Mouse (Mus musculus) gastrocnemius, postnatal 36 days (tissue): ENCODE data around the gene Glyat. TPM values are rescaled to one million over a fixed set of nuclear protein-coding genes. Genes with fewer than 3 reads are reported as not detected.

Experiments
- DNase-seq, 2 experiments: peaks; one replicate each; pipeline ENCODE4 v3.0.0; 2022
- intact Hi-C: fragments of 180-260 bp; cut with DNase I; formaldehyde crosslinking; loops from one replicate; pipeline ENCODE4 v1.15.1; 2025
- total RNA-seq, 2 experiments: library from RNA; stranded (reverse); gene quantifications; 2 replicates each; pipeline ENCODE4 v1.2.3; 2021

Gene Glyat
- total RNA-seq, 2 experiments from 2014 or later = not detected

DNA sequence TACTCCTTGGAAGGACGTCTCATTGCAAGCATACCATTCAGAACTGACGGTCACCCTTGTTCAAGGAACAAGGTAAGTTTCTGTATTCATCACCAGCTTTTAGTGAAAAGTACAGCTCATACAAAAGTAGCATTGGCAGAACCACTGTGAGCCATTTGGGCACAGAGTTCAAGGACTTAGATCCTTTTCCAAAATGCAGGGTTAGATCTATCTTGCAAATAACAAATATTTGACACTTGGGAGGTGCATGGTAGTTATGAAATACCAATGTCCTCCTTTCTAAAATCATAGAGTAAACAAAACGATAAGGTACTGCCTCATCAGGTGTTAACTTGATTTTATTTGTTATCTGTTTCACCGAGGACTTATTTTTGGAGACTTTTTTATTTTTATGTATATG, 37.9 kb downstream of the Glyat start:
- intact Hi-C loops = no loop called here
- DNase-seq = no peak

GRCm38 (mm10) chr19:12677812-12678211, 44.7 kb downstream of the Glyat start, which contains the start of gene Olfr1443:
Gene Olfr1443 (plus strand): TSS chr19:12678112.
- DNase-seq = no peak
- intact Hi-C loops = no loop called here

- intact Hi-C loops = no loop called here
- DNase-seq = no peak
Observed at GRCm38 (mm10) chr19:12684638-12685037, 51.5 kb downstream of the Glyat start.

DNA sequence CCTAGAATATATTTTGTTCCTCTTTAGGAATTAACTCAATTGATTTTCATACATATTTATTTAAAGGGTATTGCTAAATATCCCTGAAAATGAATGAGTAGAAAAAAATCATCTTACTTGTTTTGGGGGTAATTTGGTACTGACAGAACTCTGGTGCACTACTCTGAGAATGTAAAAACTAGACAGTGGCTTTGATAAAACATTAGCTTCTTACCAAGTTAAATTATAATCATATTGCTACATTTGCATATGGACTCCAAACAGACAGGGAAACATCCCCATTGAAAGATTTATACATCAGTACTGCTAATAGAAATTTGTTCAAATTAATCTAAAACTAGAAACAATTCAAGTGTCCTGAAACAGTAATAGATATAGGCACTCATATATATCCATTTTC, 52.1 kb downstream of the Glyat start:
- DNase-seq = no peak
- intact Hi-C loops = no loop called here

DNA sequence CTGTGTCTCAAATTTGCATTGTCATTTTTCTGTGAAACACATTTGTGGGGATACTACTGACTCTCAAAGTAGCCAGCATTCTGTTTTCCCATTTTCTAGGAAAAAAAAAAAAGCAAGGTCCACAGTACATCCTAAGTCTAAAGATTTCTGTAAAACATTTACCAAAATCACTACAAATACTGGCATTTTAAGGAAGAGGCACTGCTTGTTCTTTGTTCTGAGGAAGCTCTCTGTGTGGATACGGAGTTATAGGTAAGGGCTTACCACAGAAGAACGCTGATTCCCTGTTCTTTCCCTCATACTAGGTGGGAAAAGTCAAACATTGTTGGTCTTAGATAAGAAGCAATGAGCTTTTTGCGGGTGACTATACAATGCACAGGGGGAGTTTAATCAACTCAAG, 62.5 kb downstream of the Glyat start, which contains the start of gene Keg1:
TSS of gene Keg1 (plus strand) at position 197 of the 400 bp plus-strand sequence.
- intact Hi-C loops = no loop called here
- DNase-seq = no peak

DNA sequence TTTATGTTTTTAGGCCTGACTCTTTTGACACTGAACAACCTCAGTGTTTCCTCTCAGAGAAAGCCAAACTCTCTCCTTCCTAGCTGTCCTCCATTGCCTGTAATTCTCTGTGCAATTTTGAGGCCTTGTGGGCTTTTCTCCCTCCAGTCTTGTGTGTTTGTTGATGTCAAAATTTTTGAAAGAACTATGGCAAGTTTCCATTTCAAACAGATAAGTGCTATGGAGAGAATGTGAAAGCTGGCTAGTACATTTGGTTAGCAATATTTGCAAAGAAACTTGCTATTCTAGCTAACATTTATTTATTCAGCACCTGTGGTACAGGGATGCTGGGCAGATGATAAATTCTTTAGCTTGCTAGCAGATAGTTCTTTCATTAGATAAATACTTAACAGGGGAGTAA, 63.1 kb downstream of the Glyat start:
- DNase-seq = no peak
- intact Hi-C loops = no loop called here

Other genes starting within 250 kb of the Glyat start
- gene Olfr1440, start 246.0 kb upstream of the Glyat start, total RNA-seq = not detected
- gene Olfr1441, start 215.9 kb upstream of the Glyat start, total RNA-seq = not detected
- gene Pfpl, start 205.4 kb upstream of the Glyat start, total RNA-seq = not detected
- 1 to 10 TPM; 1.1 to 2.7 TPM for gene Mpeg1, start 172.5 kb upstream of the Glyat start, total RNA-seq
- gene Dtx4, start 131.9 kb upstream of the Glyat start, total RNA-seq = 1 to 10 TPM; 5.2 to 5.3 TPM
- 1 to 10 TPM; 1.9 to 2.1 TPM for gene Fam111a, start 87.6 kb upstream of the Glyat start, total RNA-seq
- gene Gm4952, start 33.3 kb upstream of the Glyat start, total RNA-seq = not detected
- not detected for gene Olfr1442, start 37.1 kb downstream of the Glyat start, total RNA-seq
- gene Olfr1443, start 44.8 kb downstream of the Glyat start, total RNA-seq = not detected
- not detected for gene Keg1, start 62.5 kb downstream of the Glyat start, total RNA-seq
- gene Cntf, start 132.3 kb downstream of the Glyat start, total RNA-seq = 1 to 10 TPM; 1.5 to 3.4 TPM
- gene Zfp91, start 162.8 kb downstream of the Glyat start, total RNA-seq = 100 to 1,000 TPM; 112 to 114 TPM
- under 1 TPM; 0.25 to 0.31 TPM for gene Lpxn, start 162.9 kb downstream of the Glyat start, total RNA-seq
- not detected for gene Gm5244, start 213.4 kb downstream of the Glyat start, total RNA-seq
- gene Olfr1444, start 224.0 kb downstream of the Glyat start, total RNA-seq = not detected